Mouse (Mus musculus) ES-Bruce4 (cell line): Measurements from ENCODE around the gene 9130019O22Rik.

Experiments
- CTCF ChIP-seq: IDR thresholded peaks from one replicate; pipeline ENCODE4 v1.8.1; 2011; ENCODE audit warnings: low read depth, low read length
- POLR2A ChIP-seq: IDR thresholded peaks from one replicate; pipeline ENCODE4 v1.8.1; 2011; ENCODE audit warnings: low read length; ENCODE audit not compliant: insufficient read depth

DNA sequence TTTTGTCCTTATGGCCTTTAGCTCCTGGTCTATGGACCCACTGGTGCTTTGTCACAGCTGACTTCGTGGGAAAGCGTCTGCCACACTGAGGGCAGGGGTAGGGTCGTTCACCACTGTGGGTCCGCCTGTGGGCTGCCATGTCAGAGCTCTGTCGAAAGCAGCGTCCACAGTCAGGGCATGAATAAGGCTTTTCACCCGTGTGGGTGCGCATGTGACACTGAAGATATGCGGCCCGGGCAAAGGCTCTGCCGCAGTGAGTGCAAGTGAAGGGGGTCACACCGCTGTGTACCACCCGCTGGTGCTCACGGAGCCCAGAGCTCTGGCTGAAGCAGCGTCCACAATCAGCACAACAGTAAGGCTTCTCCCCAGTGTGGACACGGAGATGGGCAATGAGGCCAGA lies 4.6 kb upstream of the 9130019O22Rik start:
- TF ChIP-seq POLR2A = no peak
- no peak for TF ChIP-seq CTCF
